Mouse (Mus musculus) olfactory bulb, adult 2 months (tissue): ENCODE data around the gene Rab44. TPM values are rescaled to one million over a fixed set of nuclear protein-coding genes. Genes with fewer than 3 reads are reported as not detected.

ENCODE experiments used
- H3K27ac ChIP-seq: fragments of 200-500 bp; 2 replicates; pipeline ENCODE4 v1.5.1; 2012; ENCODE audit warnings: low read depth, low read length; ENCODE audit not compliant: insufficient read depth
- H3K4me1 ChIP-seq: fragments of 200-500 bp; 2 replicates; pipeline ENCODE4 v1.6.1; 2012; ENCODE audit warnings: low read length; ENCODE audit not compliant: control insufficient read depth, insufficient read depth
- H3K4me3 ChIP-seq: fragments of 200-500 bp; 2 replicates; pipeline ENCODE4 v1.5.1; 2012; ENCODE audit warnings: mild to moderate bottlenecking, low read depth, low read length, moderate library complexity; ENCODE audit not compliant: insufficient read depth
- CTCF ChIP-seq: fragments of 200-500 bp; IDR thresholded peaks from 2 replicates; pipeline ENCODE4 v1.5.1; 2012; ENCODE audit warnings: low read depth, mild to moderate bottlenecking, low read length, moderate library complexity; ENCODE audit not compliant: insufficient read depth
- POLR2A ChIP-seq: fragments of 200-500 bp; IDR thresholded peaks from 2 replicates; pipeline ENCODE4 v1.6.1; 2012; ENCODE audit warnings: mild to moderate bottlenecking, low read depth, low read length, moderate library complexity; ENCODE audit not compliant: insufficient read depth
- WGBS: fragments of 180-500 bp; shearing (Covaris S2); methylation state at CpG from one replicate; pipeline ENCODE4 v1.1.7; 2018; 5-methylcytosine and 5-hydroxymethylcytosine counted together
- polyA plus RNA-seq: library from polyadenylated mRNA; stranded (reverse); fragments of >200 nt; gene quantifications from 2 replicates; pipeline ENCODE4 v1.2.4, GENCODE M21; 2012; ENCODE audit warnings: low replicate concordance; ENCODE audit not compliant: missing spikeins, insufficient read depth, insufficient read length

The Rab44 gene
- polyA plus RNA-seq, 1 experiment = not detected

- TF ChIP-seq POLR2A (no peak), CTCF (no peak)
- Histone ChIP-seq H3K4me1 (peaks cover 39% of the 10 kb centered on the region), H3K27ac (no peak overlapping the region), H3K4me3 (no peak overlapping the region)
- WGBS = 81% methylated on average over 12 of the region's 12 CpGs
Observed at GRCm38 (mm10) chr17:29145101-29145500, 31.2 kb downstream of the Rab44 start.

- TF ChIP-seq POLR2A (no peak), CTCF (no peak)
- Histone ChIP-seq H3K4me3 (no peak overlapping the region), H3K27ac (no peak overlapping the region), H3K4me1 (peaks cover 36% of the 10 kb centered on the region)
- 90% methylated on average over 14 of the region's 14 CpGs for WGBS
Observed at GRCm38 (mm10) chr17:29147273-29147672, 33.3 kb downstream of the Rab44 start.

GRCm38 (mm10) chr17:29147773-29148172 lies 33.8 kb downstream of the Rab44 start:
- Histone ChIP-seq H3K4me1 (peaks cover 39% of the 10 kb centered on the region), H3K4me3 (no peak overlapping the region), H3K27ac (no peak overlapping the region)
- TF ChIP-seq CTCF (no peak), POLR2A (no peak)
- WGBS = 67% methylated on average over 6 of the region's 6 CpGs

GRCm38 (mm10) chr17:29149766-29150165 lies 35.8 kb downstream of the Rab44 start:
- peaks cover 32% of the 10 kb centered on the region for H3K4me1 ChIP-seq
- no peak overlapping the region for H3K4me3 ChIP-seq
- no peak overlapping the region for H3K27ac ChIP-seq
- TF ChIP-seq POLR2A (no peak), CTCF (no peak)
- 80% methylated on average over 7 of the region's 7 CpGs for WGBS

- 87% methylated on average over 5 of the region's 5 CpGs for WGBS
Observed at GRCm38 (mm10) chr17:29152547-29152946, 38.6 kb downstream of the Rab44 start.

GRCm38 (mm10) chr17:29154247-29154646 lies 40.3 kb downstream of the Rab44 start:
- Histone ChIP-seq H3K4me3 (no peak overlapping the region), H3K4me1 (peaks cover 33% of the 10 kb centered on the region), H3K27ac (no peak overlapping the region)
- 76% methylated on average over 13 of the region's 13 CpGs for WGBS
- TF ChIP-seq CTCF (no peak), POLR2A (no peak)

More at GRCm38 (mm10) chr17:29152547-29152946, 38.6 kb downstream of the Rab44 start:
- Histone ChIP-seq H3K4me1 (peaks cover 37% of the 10 kb centered on the region), H3K4me3 (no peak overlapping the region), H3K27ac (no peak overlapping the region)
- no peak for TF ChIP-seq POLR2A
- TF ChIP-seq CTCF = no peak

GRCm38 (mm10) chr17:29155355-29156135 lies 41.6 kb downstream of the Rab44 start:
- H3K4me3 ChIP-seq = no peak overlapping the region
- 55% methylated on average over 12 of the region's 12 CpGs for whole genome bisulfite sequencing
- H3K4me1 ChIP-seq = peaks cover 33% of the 10 kb centered on the region
- TF ChIP-seq POLR2A (no peak), CTCF (no peak)
- peak overlapping the region; percentile 81 for H3K27ac ChIP-seq

- 39% methylated on average over 16 of the region's 16 CpGs for WGBS
- Histone ChIP-seq H3K4me3 (peak overlapping the region; percentile 17), H3K4me1 (peaks cover 33% of the 10 kb centered on the region), H3K27ac (peak overlapping the region; percentile 81)
- no peak for TF ChIP-seq POLR2A
- no peak for TF ChIP-seq CTCF
Observed at GRCm38 (mm10) chr17:29156396-29156795, 42.5 kb downstream of the Rab44 start.

GRCm38 (mm10) chr17:29156866-29157265 lies 42.9 kb downstream of the Rab44 start:
- H3K27ac ChIP-seq = peak overlapping the region; percentile 81
- TF ChIP-seq POLR2A = no peak; the same call in 1 of the 2 replicates
- H3K4me3 ChIP-seq = no peak overlapping the region
- H3K4me1 ChIP-seq = peaks cover 33% of the 10 kb centered on the region
- 91% methylated on average over 8 of the region's 8 CpGs for WGBS

- Histone ChIP-seq H3K4me1 (peaks cover 29% of the 10 kb centered on the region), H3K4me3 (no peak overlapping the region), H3K27ac (no peak overlapping the region)
- 94% methylated on average over 15 of the region's 15 CpGs for WGBS
- TF ChIP-seq CTCF = no peak
- no peak for TF ChIP-seq POLR2A
Observed at GRCm38 (mm10) chr17:29158899-29159298, 45.0 kb downstream of the Rab44 start.
